Mouse (Mus musculus) adrenal gland, adult 18-20 months (tissue): ENCODE results near the gene Ly6g6d. TPM values are rescaled to one million over a fixed set of nuclear protein-coding genes. Genes with fewer than 3 reads are reported as not detected.

Experiments used
- DNase-seq, 2 experiments: peaks; one replicate each; pipeline ENCODE4 v3.0.0; 2021 to 2022; ENCODE audit warnings: low spot score in 2 of 2
- total RNA-seq, 2 experiments: library from RNA; stranded (reverse); gene quantifications; 1 replicate in 1 of 2; 2 replicates in 1 of 2; pipeline ENCODE4 v1.2.3; 2021

The Ly6g6d gene
- total RNA-seq, 2 experiments from 2014 or later, result not detected

GRCm38 (mm10) chr17:35026206-35026605 lies 51.7 kb downstream of the Ly6g6d start:
- DNase-seq, result no peak

- DNase-seq, result no peak
Measured at GRCm38 (mm10) chr17:35024691-35025488, 53.0 kb downstream of the Ly6g6d start.

DNA sequence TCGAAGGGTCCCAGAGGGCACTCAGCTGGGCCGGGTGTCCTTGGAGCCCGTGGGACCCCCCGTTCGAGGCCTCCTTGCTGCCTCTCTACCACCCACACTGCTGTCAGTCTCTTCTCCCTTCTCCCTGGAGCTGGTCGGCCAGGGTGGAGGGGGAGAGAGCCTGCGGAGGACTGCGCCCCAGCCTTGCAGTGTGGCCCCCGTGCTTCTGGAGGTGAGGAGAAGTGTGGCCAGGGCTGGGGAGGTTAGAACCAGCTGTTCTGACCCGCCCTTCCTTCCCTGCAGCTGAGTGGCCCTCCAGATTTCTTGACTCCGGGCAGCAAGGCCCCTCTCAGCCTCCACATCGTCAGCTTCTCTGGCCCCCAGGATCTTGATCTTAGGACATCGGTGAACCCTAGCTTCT lies 53.6 kb downstream of the Ly6g6d start:
- DNase-seq, result no peak

GRCm38 (mm10) chr17:35023756-35024155 lies 54.1 kb downstream of the Ly6g6d start:
- no peak for DNase-seq

DNA sequence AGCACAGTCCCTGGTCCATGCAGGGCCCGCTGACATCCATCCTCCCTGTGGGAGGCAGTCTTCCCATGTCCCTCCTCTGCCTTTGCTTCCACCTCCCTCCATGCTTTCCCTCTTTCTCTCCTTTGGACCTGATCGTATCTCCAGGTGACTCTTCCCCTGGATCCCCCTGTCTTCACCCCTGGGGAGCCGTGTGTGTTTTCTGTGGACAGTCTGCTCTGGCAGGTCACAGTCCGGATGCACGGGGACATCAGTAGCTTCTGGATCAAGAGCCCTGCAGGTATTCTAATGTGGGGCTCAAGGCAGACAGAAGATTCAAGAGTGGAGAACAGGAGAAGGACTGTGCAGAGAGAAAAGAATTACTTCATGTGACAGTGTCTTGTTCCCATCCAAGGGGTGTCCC lies 54.6 kb downstream of the Ly6g6d start:
- no peak for DNase-seq

- no peak for DNase-seq
Measured at GRCm38 (mm10) chr17:35022541-35023060, 55.3 kb downstream of the Ly6g6d start.

- no peak for DNase-seq
Measured at GRCm38 (mm10) chr17:35021842-35022477, 55.9 kb downstream of the Ly6g6d start.

Other genes starting within 250 kb of the Ly6g6d start
- 10 to 100 TPM; 54.2 to 62.5 TPM for gene Stk19, start 241.1 kb downstream of the Ly6g6d start, total RNA-seq
- gene Dxo, start 241.0 kb downstream of the Ly6g6d start, total RNA-seq, result 10 to 100 TPM; 75.5 to 82.1 TPM
- 10 to 100 TPM; 60.8 to 65.9 TPM for gene Skiv2l, start 227.9 kb downstream of the Ly6g6d start, total RNA-seq
- 10 to 100 TPM; 46.1 to 54.5 TPM for gene Nelfe, start 227.7 kb downstream of the Ly6g6d start, total RNA-seq
- 10 to 100 TPM; 14.6 to 38.9 TPM for gene Cfb, start 215.5 kb downstream of the Ly6g6d start, total RNA-seq
- 10 to 100 TPM in 1 of 2 experiments, 1 to 10 TPM in 1; 9.9 to 12.4 TPM for gene Zbtb12, start 198.6 kb downstream of the Ly6g6d start, total RNA-seq
- gene Gm20547, start 196.0 kb downstream of the Ly6g6d start, total RNA-seq, result under 1 TPM in 1 of 2 experiments, not detected in 1; 0.19 TPM
- gene C2, start 179.8 kb downstream of the Ly6g6d start, total RNA-seq, result 10 to 100 TPM; 88.3 to 89.2 TPM
- 100 to 1,000 TPM; 101 to 144 TPM for gene Ehmt2, start 179.6 kb downstream of the Ly6g6d start, total RNA-seq
- gene Slc44a4, start 163.6 kb downstream of the Ly6g6d start, total RNA-seq, result under 1 TPM; 0.30 to 0.51 TPM
- gene Neu1, start 146.8 kb downstream of the Ly6g6d start, total RNA-seq, result 10 to 100 TPM; 22.5 to 24.3 TPM
- gene Hspa1b, start 118.8 kb downstream of the Ly6g6d start, total RNA-seq, result 100 to 1,000 TPM; 635 to 643 TPM
- gene Gm20481, start 108.2 kb downstream of the Ly6g6d start, total RNA-seq, result under 1 TPM in 1 of 2 experiments, not detected in 1; 0.60 TPM
- 100 to 1,000 TPM; 195 to 256 TPM for gene Hspa1a, start 105.9 kb downstream of the Ly6g6d start, total RNA-seq
- under 1 TPM; 0.30 to 0.58 TPM for gene Hspa1l, start 105.4 kb downstream of the Ly6g6d start, total RNA-seq
- gene Lsm2, start 96.2 kb downstream of the Ly6g6d start, total RNA-seq, result 10 to 100 TPM; 31.9 to 34.5 TPM
- 10 to 100 TPM; 49.8 to 64.8 TPM for gene Vars, start 77.1 kb downstream of the Ly6g6d start, total RNA-seq
- gene Vwa7, start 61.5 kb downstream of the Ly6g6d start, total RNA-seq, result under 1 TPM; 0.50 to 0.61 TPM
- under 1 TPM in 1 of 2 experiments, not detected in 1; 0.51 TPM for gene Sapcd1, start 50.0 kb downstream of the Ly6g6d start, total RNA-seq
- 1 to 10 TPM; 1.1 to 1.3 TPM for gene Msh5, start 31.3 kb downstream of the Ly6g6d start, total RNA-seq
- 10 to 100 TPM; 71.9 to 92.9 TPM for gene Clic1, start 28.1 kb downstream of the Ly6g6d start, total RNA-seq
- 10 to 100 TPM in 1 of 2 experiments, 1 to 10 TPM in 1; 9.1 to 17.0 TPM for gene Ddah2, start 19.0 kb downstream of the Ly6g6d start, total RNA-seq
- gene Ly6g6c, start 12.7 kb downstream of the Ly6g6d start, total RNA-seq, result not detected
- under 1 TPM; 0.13 to 0.22 TPM for gene Mpig6b, start 11.9 kb downstream of the Ly6g6d start, total RNA-seq
- gene Ly6g6e, start 1.2 kb downstream of the Ly6g6d start, total RNA-seq, result not detected
- not detected for gene Ly6g6f, start 7.5 kb upstream of the Ly6g6d start, total RNA-seq
- 10 to 100 TPM; 75.0 to 88.2 TPM for gene Abhd16a, start 11.2 kb upstream of the Ly6g6d start, total RNA-seq
- gene Ly6g5c, start 30.2 kb upstream of the Ly6g6d start, total RNA-seq, result not detected
- gene Ly6g5b, start 37.4 kb upstream of the Ly6g6d start, total RNA-seq, result under 1 TPM; 0.33 to 0.67 TPM
- 10 to 100 TPM; 14.8 to 16.2 TPM for gene Gpank1, start 43.4 kb upstream of the Ly6g6d start, total RNA-seq
- 100 to 1,000 TPM; 192 to 217 TPM for gene Csnk2b, start 44.0 kb upstream of the Ly6g6d start, total RNA-seq
- gene D17H6S53E, start 48.3 kb upstream of the Ly6g6d start, total RNA-seq, result 10 to 100 TPM; 28.8 to 34.6 TPM
- gene Apom, start 54.0 kb upstream of the Ly6g6d start, total RNA-seq, result not detected
- 100 to 1,000 TPM; 307 to 394 TPM for gene Bag6, start 57.1 kb upstream of the Ly6g6d start, total RNA-seq
- gene Prrc2a, start 86.8 kb upstream of the Ly6g6d start, total RNA-seq, result 100 to 1,000 TPM; 214 to 251 TPM
- 10 to 100 TPM in 1 of 2 experiments, 1 to 10 TPM in 1; 6.1 to 11.2 TPM for gene Aif1, start 98.0 kb upstream of the Ly6g6d start, total RNA-seq
- gene Lst1, start 110.4 kb upstream of the Ly6g6d start, total RNA-seq, result 1 to 10 TPM; 3.5 to 4.1 TPM
- 1 to 10 TPM; 2.0 to 6.5 TPM for gene Ltb, start 116.4 kb upstream of the Ly6g6d start, total RNA-seq
- under 1 TPM; 0.36 to 0.83 TPM for gene Tnf, start 123.9 kb upstream of the Ly6g6d start, total RNA-seq
- not detected for gene Lta, start 127.3 kb upstream of the Ly6g6d start, total RNA-seq
- not detected for gene Gm16181, start 142.8 kb upstream of the Ly6g6d start, total RNA-seq
- gene Atp6v1g2, start 155.6 kb upstream of the Ly6g6d start, total RNA-seq, result 1 to 10 TPM; 4.7 to 5.3 TPM
- gene Nfkbil1, start 157.7 kb upstream of the Ly6g6d start, total RNA-seq, result 10 to 100 TPM; 12.4 to 15.3 TPM
- gene Ddx39b, start 163.7 kb upstream of the Ly6g6d start, total RNA-seq, result 100 to 1,000 TPM; 195 to 213 TPM
- gene H2-D1, start 184.7 kb upstream of the Ly6g6d start, total RNA-seq, result 100 to 1,000 TPM; 219 to 653 TPM
- gene H2-Q1, start 242.3 kb upstream of the Ly6g6d start, total RNA-seq, result 10 to 100 TPM in 1 of 2 experiments, 1 to 10 TPM in 1; 3.7 to 11.4 TPM